Mouse (Mus musculus) MEL (cell line): ENCODE data around the gene Catspere2.
"Not testable (repeated sequence)": the region's sequence is repeated elsewhere in the genome, so short reads cannot be mapped to it uniquely, and the experiment has no call there.

ENCODE experiments used
- MAZ ChIP-seq: IDR thresholded peaks from 2 replicates; pipeline ENCODE4 v1.6.1; 2012; ENCODE audit warnings: low read depth, mild to moderate bottlenecking, inconsistent platforms, low read length, improper control_type of control experiment
- POLR2A ChIP-seq, 2 experiments: IDR thresholded peaks; 2 replicates each; pipeline ENCODE4 v1.6.1; 2011 to 2012; ENCODE audit warnings: low read length in 2 of 2, mild to moderate bottlenecking in 2 of 2, control low read depth in 1 of 2, improper control_type of control experiment in 1 of 2, low read depth in 1 of 2, moderate library complexity in 1 of 2; ENCODE audit not compliant: control insufficient read depth in 1 of 2, insufficient read depth in 1 of 2, poor library complexity in 1 of 2
- POLR2AphosphoS2 ChIP-seq: IDR thresholded peaks from 2 replicates; pipeline ENCODE4 v1.6.1; 2011; ENCODE audit warnings: low read length, improper control_type of control experiment
- TCF12 ChIP-seq: IDR thresholded peaks from 2 replicates; pipeline ENCODE4 v1.6.1; 2014; ENCODE audit warnings: low read depth, mild to moderate bottlenecking, inconsistent platforms, low read length, improper control_type of control experiment, moderate library complexity

DNA sequence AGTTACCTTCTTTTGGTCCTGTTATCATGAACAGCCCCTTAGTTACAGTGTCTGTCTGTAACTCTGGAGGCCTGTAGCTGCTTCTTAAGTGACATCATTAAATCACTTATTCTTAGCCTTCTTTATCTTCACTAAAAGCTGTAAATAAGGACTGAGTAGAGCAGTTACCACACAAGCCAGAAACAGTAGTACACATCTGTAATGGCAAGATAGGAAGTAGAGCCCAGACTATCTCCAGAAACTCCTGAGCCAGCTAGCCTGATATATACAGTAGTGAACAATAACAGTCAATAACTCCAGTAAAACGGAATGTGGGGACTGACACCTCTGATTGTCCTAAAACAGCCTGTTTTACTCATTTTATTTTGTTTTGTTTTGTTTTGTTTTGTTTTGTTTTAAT, 125.3 kb downstream of the Catspere2 start:
- TF ChIP-seq POLR2A (IDR thresholded peaks at IDR 0.05; ENCODE audit: control insufficient read depth in 1 of 2, insufficient read depth in 1 of 2, low read depth in 1 of 2, low read length in 2 of 2, poor library complexity in 1 of 2); MAZ; POLR2AphosphoS2; TCF12: not testable (repeated sequence)
